Mouse (Mus musculus): ENCODE measurements at regions not wholly inside any gene's neighbourhood (a gene's known extent, or its start where the extent isn't known, plus 50 kb on each side); places are given as distances from the start of the nearest gene placed in this dataset.

DNA sequence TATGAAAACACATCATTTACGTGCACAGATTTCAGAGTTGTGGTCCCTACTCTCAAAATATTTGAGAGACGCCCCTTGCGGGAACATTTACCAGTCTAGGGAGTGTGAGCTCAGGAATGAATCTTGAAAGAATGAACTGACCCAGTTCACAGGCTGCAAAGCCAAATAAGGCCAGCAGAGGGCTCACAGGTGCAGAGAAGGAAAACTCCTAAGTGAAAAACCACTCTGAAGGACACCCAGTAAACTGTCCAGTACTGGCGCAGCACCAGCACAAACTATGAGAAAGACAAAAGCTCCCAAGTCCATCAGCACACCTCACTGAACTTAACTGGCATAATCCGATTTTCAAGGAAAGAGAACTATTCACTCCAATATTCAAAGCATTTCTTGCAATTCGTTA is 145.0 kb upstream of the Paip1 start:
- ATAC-seq (ENCODE audit: low FRiP score, low read depth) = no peak
- 53% methylated on average over 6 of the region's 6 CpGs for WGBS
- Histone ChIP-seq H3K9ac (no peak overlapping the region), H3K9me3 (no peaks in the 10 kb centered on the region), H3K4me3 (no peak overlapping the region), H3K27me3 (no peaks in the 10 kb centered on the region), H3K27ac (no peak overlapping the region), H3K36me3 (no peaks in the 10 kb centered on the region), H3K4me1 (no peaks in the 10 kb centered on the region), H3K4me2 (replicated peaks) (no peak overlapping the region)

DNA sequence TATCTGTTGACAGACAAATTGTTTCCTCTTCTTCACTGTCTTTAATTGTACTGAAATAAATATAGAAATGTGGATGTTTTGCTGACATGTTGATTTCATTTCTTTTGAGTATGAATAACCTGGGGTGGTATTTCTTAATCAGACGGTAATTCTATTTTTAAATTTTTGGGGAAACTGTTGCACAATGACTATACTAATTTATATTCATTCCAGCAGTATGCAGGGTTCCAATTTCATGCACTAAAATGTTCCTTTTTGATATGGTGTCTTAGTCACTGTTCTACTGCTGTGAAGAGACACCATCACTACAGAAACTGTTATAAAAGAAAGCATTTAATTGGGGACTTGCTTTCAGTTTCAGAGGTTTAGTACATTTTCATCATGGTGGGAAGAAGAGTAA is 119.2 kb upstream of the Paip1 start:
- Histone ChIP-seq H3K27me3 (no peaks in the 10 kb centered on the region), H3K9me3 (no peaks in the 10 kb centered on the region), H3K4me2 (replicated peaks) (no peak overlapping the region), H3K9ac (no peak overlapping the region), H3K4me1 (no peaks in the 10 kb centered on the region), H3K4me3 (no peak overlapping the region), H3K27ac (no peak overlapping the region), H3K36me3 (no peaks in the 10 kb centered on the region)
- ATAC-seq (ENCODE audit: low FRiP score, low read depth) = no peak
- WGBS = 94% methylated on average over 1 of the region's 1 CpGs

DNA sequence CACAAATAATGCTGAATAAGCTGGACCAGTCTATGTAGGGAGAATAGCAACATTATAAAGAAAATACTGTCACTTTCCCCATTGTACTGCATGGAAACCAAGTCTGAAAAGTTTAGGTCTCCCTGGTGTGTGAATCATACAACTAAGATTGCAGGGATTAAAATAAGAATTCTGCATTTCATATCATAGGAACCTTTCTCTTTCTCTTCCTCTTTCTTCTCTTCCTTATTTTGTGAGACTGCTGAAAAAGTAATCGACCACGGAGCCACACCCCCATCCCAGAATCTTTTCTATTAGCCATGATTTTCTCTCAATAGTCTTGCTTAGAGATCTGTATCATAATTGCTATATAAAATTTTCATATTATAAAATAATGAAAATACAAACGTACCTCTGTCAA is 118.4 kb upstream of the Paip1 start:
- Histone ChIP-seq H3K9me3 (no peaks in the 10 kb centered on the region), H3K4me2 (replicated peaks) (no peak overlapping the region), H3K4me1 (no peaks in the 10 kb centered on the region), H3K36me3 (no peaks in the 10 kb centered on the region), H3K27me3 (no peaks in the 10 kb centered on the region), H3K27ac (no peak overlapping the region), H3K4me3 (no peak overlapping the region), H3K9ac (no peak overlapping the region)
- 91% methylated on average over 3 of the region's 3 CpGs for WGBS
- ATAC-seq (ENCODE audit: low FRiP score, low read depth) = no peak

DNA sequence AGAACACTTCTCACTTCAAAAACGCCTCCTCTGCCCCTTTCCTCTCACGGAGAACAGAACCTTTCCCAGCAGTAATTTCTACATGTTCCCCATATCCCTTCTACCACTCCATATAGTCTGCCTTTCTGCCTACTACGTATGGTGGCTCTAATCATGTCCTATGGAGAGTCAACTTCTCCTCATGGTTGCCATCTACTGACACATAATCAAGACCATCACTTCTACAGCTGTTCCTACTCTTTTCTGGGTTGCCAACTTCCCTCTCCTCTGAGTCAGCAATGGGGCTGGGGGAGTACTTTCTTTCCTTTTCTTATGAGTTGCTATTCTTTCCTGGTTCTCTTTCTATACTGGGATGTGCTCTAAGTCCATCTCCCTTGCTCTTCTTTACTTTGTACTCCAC is 114.0 kb upstream of the Paip1 start:
- no peak overlapping the region for H3K4me2 ChIP-seq (replicated peaks)
- no peaks in the 10 kb centered on the region for H3K4me1 ChIP-seq
- H3K9ac ChIP-seq = no peak overlapping the region
- H3K9me3 ChIP-seq = no peaks in the 10 kb centered on the region
- ATAC-seq (ENCODE audit: low FRiP score, low read depth) = no peak
- 79% methylated on average over 3 of the region's 3 CpGs for WGBS
- H3K27me3 ChIP-seq = no peaks in the 10 kb centered on the region
- H3K4me3 ChIP-seq = no peak overlapping the region
- H3K36me3 ChIP-seq = no peaks in the 10 kb centered on the region
- no peak overlapping the region for H3K27ac ChIP-seq

DNA sequence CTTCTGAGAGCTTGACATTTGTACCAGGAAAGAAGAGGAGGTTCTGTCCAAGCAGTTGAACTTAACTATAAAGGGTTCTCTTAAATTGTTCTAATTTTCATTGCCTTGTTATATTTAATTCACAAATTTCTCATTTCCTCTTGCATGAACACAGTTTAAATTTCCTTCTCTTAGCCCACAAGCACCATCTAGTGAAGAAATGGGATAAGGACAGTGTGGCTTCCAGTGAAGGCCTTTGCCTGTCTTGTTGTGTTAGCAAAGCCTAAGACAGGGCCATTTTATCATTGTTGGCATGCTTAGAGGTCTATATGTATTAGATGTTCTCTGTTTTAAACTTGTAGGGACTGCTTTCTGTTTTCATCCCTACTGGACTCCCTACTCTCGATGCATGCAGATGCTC is 110.0 kb upstream of the Paip1 start:
- ATAC-seq (ENCODE audit: low FRiP score, low read depth) = no peak
- Histone ChIP-seq H3K4me1 (no peaks in the 10 kb centered on the region), H3K4me2 (replicated peaks) (no peak overlapping the region), H3K36me3 (no peaks in the 10 kb centered on the region), H3K9me3 (no peaks in the 10 kb centered on the region), H3K9ac (no peak overlapping the region), H3K4me3 (no peak overlapping the region), H3K27ac (no peak overlapping the region), H3K27me3 (no peaks in the 10 kb centered on the region)
- WGBS = 85% methylated on average over 1 of the region's 1 CpGs

DNA sequence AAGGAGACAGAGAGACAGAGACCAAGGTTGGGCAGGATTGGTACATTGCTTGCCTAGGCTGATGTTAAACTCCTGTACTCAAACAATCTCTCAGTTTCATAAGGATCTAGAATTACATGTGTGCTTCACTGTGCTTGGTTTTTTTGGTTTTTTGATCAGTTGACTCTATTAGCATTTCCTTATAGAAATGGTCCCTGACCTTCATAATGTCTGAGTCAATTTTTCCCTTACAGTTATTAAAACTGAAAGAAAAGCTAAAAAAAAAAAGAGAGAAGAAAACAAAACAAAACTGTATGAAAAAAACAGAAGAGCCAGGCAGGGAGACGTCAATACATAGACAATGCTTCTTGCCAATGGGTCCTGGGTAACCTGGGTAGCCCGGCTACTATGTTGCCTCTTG is 102.9 kb upstream of the Paip1 start:
- Histone ChIP-seq H3K9me3 (no peaks in the 10 kb centered on the region), H3K4me1 (no peaks in the 10 kb centered on the region), H3K27ac (no peak overlapping the region), H3K9ac (no peak overlapping the region), H3K36me3 (no peaks in the 10 kb centered on the region), H3K4me3 (no peak overlapping the region), H3K4me2 (replicated peaks) (no peak overlapping the region), H3K27me3 (no peaks in the 10 kb centered on the region)
- 87% methylated on average over 2 of the region's 2 CpGs for WGBS
- ATAC-seq (ENCODE audit: low FRiP score, low read depth) = no peak

DNA sequence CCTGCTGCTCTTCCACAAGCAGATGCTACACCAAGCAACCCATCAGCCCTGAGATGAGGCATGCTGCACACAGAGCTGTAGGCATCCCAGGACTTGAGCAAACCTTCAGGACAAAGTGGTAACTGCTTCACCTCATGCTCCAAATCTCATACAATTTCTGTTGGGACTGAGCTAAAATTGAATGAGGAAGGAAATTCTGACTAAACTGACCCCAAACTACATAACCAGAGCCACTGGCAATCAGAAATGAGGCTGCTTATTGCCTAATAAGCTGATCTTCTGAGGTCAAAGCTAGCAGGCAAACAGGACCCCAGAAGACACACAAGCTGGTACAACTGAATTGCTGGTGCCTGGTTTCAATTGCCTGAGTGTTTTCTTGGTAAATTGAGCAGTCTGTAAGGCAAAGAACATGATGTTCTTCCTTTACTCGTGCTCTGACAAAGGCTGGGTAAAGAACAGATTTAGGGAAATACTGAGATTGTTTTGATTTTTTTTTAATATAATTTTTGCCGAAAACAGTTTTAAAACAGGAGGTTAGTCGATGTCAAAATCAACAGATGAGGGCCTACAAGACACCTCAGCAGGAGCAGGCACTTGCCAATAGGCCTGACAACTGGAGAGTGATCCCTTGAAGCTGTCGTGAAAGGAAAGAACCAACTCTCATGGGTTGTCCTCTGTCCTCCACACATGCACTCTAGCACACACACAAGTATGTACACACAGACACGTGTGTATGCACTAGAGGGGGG is 101.3 kb upstream of the Paip1 start:
- no peak for ATAC-seq (ENCODE audit: low FRiP score, low read depth)
- WGBS = 80% methylated on average over 5 of the region's 5 CpGs

DNA sequence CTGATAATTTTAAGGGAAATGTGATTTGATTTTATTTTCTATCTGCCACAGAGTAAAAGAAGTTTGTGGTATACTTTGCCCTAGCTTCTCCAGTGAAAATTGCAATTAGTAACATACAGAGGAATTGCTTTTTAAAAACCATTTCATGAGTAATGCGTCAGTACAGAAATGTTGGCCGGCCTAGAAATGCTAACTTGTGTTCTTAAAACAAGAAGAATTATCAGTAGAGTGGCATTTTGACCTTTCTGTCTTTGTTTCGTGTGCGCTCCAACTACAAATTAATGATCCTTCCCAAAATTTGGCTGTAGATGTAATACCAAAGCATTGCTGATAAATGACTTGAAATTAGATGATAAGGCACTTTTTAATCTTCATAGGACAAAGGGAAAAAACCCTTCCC is 99.7 kb upstream of the Paip1 start:
- no peak for ATAC-seq (ENCODE audit: low FRiP score, low read depth)
- 90% methylated on average over 4 of the region's 4 CpGs for WGBS

More for the DNA sequence above, 101.3 kb upstream of the Paip1 start:
- Histone ChIP-seq H3K36me3 (no peaks in the 10 kb centered on the region), H3K27ac (no peak overlapping the region), H3K27me3 (no peaks in the 10 kb centered on the region), H3K4me1 (no peaks in the 10 kb centered on the region), H3K9me3 (no peaks in the 10 kb centered on the region), H3K9ac (no peak overlapping the region), H3K4me3 (no peak overlapping the region), H3K4me2 (replicated peaks) (no peak overlapping the region)

DNA sequence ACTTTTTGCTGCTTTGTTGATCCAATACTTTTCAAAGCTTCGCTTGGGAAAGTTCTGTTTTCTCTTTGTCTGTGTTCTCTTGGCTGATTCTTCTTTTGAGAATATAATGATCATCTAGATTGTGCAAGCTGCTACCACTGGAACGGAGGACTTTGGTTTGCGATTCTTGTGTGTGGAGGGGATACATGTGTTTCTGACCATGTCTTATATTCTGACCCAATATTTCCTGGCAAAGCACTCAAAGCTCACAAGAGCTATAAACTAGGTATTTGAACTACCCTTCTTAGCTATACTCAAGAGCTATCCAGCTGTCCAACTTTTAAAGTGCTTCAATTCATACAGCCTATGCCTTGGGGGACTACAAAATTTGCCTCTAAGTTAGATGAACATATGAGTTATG is 96.6 kb upstream of the Paip1 start:
- 81% methylated on average over 3 of the region's 3 CpGs for WGBS
- H3K4me3 ChIP-seq = no peak overlapping the region
- no peak overlapping the region for H3K4me2 ChIP-seq (replicated peaks)
- H3K9me3 ChIP-seq = no peaks in the 10 kb centered on the region
- no peak overlapping the region for H3K9ac ChIP-seq
- H3K4me1 ChIP-seq = no peaks in the 10 kb centered on the region
- peaks cover 27% of the 10 kb centered on the region for H3K36me3 ChIP-seq
- H3K27ac ChIP-seq = no peak overlapping the region
- ATAC-seq (ENCODE audit: low FRiP score, low read depth) = no peak; the same call in 1 of the 2 replicates
- H3K27me3 ChIP-seq = no peaks in the 10 kb centered on the region

More for the DNA sequence above, 99.7 kb upstream of the Paip1 start:
- H3K9ac ChIP-seq = no peak overlapping the region
- H3K4me2 ChIP-seq (replicated peaks) = no peak overlapping the region
- no peaks in the 10 kb centered on the region for H3K9me3 ChIP-seq
- no peak overlapping the region for H3K4me3 ChIP-seq
- H3K4me1 ChIP-seq = no peaks in the 10 kb centered on the region
- H3K36me3 ChIP-seq = peaks cover 1% of the 10 kb centered on the region
- H3K27ac ChIP-seq = no peak overlapping the region
- no peaks in the 10 kb centered on the region for H3K27me3 ChIP-seq

DNA sequence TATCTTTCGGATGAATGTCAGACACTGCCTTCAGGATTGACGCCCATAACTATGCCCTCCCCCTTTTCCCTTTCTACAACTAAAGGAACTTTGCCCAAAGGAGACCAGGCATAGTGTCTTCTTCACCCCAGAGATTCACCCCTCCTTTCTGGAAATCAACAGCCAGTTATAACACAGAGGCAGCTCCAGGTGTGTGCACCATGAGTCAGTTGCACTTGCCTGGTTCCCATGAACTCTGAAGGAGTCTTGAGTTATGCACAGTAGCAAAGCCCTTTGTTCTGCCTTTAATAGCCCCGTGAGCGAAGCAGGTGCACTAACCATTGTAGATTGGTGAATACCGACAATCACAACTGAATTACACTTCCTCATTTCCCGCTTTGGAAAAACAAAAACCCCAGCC is 94.5 kb upstream of the Paip1 start:
- H3K27ac ChIP-seq = no peak overlapping the region
- H3K4me1 ChIP-seq = no peaks in the 10 kb centered on the region
- ATAC-seq (ENCODE audit: low FRiP score, low read depth) = no peak
- 89% methylated on average over 6 of the region's 6 CpGs for WGBS
- no peaks in the 10 kb centered on the region for H3K9me3 ChIP-seq
- H3K36me3 ChIP-seq = peaks cover 39% of the 10 kb centered on the region
- no peaks in the 10 kb centered on the region for H3K27me3 ChIP-seq
- H3K4me3 ChIP-seq = no peak overlapping the region
- H3K9ac ChIP-seq = no peak overlapping the region
- H3K4me2 ChIP-seq (replicated peaks) = no peak overlapping the region

DNA sequence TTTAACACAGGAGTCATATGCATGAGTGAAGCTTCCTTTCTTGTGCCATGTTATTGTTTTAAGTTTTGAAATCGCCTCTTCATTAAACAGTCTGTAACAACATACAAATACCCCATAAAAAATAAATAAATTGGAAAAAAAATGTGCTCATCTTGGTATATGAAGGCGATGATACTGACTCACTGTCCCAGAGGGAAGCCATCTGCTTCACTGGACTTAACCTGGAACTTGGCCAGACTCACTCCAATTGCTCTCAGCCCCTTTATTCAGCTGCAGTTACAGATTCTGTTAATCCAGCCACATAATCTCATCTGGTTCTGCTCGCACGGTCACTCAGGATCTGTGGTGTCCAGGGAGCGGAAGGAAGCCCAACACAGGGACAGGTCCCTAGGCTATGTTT is 90.5 kb upstream of the Paip1 start:
- Histone ChIP-seq H3K9me3 (no peaks in the 10 kb centered on the region), H3K36me3 (peaks cover 45% of the 10 kb centered on the region), H3K4me2 (replicated peaks) (no peak overlapping the region), H3K4me3 (no peak overlapping the region), H3K27ac (no peak overlapping the region), H3K4me1 (no peaks in the 10 kb centered on the region), H3K9ac (no peak overlapping the region), H3K27me3 (no peaks in the 10 kb centered on the region)
- no peak for ATAC-seq (ENCODE audit: low FRiP score, low read depth)
- 91% methylated on average over 5 of the region's 5 CpGs for WGBS

DNA sequence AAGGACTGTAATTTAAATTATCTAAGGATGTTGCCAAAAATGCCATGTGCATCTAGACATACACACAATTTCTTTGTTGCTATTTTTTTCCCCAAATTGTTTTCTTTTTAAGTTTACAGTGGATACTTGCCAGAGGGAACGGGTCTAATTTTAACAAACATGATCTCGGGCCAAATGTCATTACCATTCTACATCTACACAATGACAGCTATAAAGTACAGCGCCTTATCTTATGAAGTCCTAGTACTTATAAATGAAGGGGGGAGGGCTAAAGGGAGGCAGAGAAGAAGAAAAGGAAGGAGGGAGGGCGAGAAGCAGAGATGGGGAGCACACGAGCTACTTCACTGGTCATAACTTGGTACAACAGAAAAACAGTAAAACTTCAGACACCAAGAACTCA is 89.4 kb upstream of the Paip1 start:
- WGBS = 55% methylated on average over 5 of the region's 5 CpGs
- H3K9me3 ChIP-seq = no peaks in the 10 kb centered on the region
- H3K4me1 ChIP-seq = no peaks in the 10 kb centered on the region
- H3K9ac ChIP-seq = no peak overlapping the region
- peaks cover 46% of the 10 kb centered on the region for H3K36me3 ChIP-seq
- no peak overlapping the region for H3K4me3 ChIP-seq
- no peak for ATAC-seq (ENCODE audit: low FRiP score, low read depth)
- no peak overlapping the region for H3K4me2 ChIP-seq (replicated peaks)
- no peaks in the 10 kb centered on the region for H3K27me3 ChIP-seq
- H3K27ac ChIP-seq = no peak overlapping the region

DNA sequence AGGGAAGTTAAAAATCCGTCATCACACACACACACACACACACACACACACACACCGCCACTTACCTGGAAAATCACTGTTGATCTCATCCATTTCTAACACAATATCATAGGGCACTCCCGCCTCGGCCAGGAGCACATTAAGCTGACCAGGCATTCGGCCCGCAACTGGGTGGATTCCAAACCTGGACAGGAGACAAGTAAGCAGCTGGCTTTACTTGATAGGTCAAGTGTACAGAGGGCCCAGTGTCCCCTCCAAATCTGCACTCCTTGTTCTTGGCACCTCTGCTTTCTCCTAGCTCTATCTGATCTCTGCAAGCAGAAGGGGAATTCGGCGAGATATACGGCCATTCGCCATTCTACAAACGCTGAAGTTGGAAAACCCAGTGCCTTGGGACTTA is 88.6 kb upstream of the Paip1 start:
- Histone ChIP-seq H3K27me3 (no peaks in the 10 kb centered on the region), H3K9ac (no peak overlapping the region), H3K4me3 (no peak overlapping the region), H3K36me3 (peaks cover 41% of the 10 kb centered on the region), H3K9me3 (no peaks in the 10 kb centered on the region), H3K4me2 (replicated peaks) (no peak overlapping the region), H3K27ac (no peak overlapping the region), H3K4me1 (no peaks in the 10 kb centered on the region)
- ATAC-seq (ENCODE audit: low FRiP score, low read depth) = 0 out of 2 replicates have a peak, but pooled peaks have one; percentile 8
- 91% methylated on average over 11 of the region's 11 CpGs for WGBS

All from limb, embryonic 13.5 days (tissue).